Mouse (Mus musculus): ENCODE data around the gene Mrgbp. TPM values are rescaled to one million over a fixed set of nuclear protein-coding genes. Genes with fewer than 3 reads are reported as not detected.
A peak's percentile ranks its signal among the peaks of the same experiment; 100 is the strongest.

Gene Mrgbp
- polyA plus RNA-seq, 1 experiment from 2014 or later: 42.2 TPM

DNA sequence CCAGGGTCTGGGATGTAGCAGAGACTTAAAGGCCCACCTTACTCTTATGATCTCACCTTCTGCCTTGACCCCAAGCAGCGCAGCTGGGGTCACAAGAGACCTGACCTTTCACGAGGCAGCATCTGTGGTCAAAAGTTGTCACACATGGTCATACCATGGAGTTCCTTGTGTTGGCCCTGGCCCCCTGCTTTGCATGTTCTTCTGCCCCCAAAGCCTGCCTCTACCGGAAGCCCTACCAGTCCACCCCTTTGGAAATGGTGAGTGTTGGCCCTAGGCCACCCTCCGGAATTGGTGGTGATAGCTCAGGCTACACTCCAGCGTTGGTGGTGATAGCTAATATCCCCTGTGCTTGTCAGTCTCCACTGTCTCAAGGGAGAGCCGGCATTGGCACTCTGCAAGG is 17.8 kb upstream of the Mrgbp start:
- 48% methylated on average over 6 of the region's 6 CpGs for WGBS
- peaks cover 17% of the 10 kb centered on the region for H3K4me1 ChIP-seq (replicated peaks)
- H3K27ac ChIP-seq: no peak overlapping the region
- no peak overlapping the region for H3K4me2 ChIP-seq
- peaks cover 15% of the 10 kb centered on the region for H3K27me3 ChIP-seq
- no peak overlapping the region for H3K9ac ChIP-seq
- no peaks in the 10 kb centered on the region for H3K36me3 ChIP-seq
- 0 out of 2 replicates have a peak, but pooled peaks have one; percentile 32 for ATAC-seq (ENCODE audit: low FRiP score)
- no peak overlapping the region for H3K4me3 ChIP-seq
- no peaks in the 10 kb centered on the region for H3K9me3 ChIP-seq

DNA sequence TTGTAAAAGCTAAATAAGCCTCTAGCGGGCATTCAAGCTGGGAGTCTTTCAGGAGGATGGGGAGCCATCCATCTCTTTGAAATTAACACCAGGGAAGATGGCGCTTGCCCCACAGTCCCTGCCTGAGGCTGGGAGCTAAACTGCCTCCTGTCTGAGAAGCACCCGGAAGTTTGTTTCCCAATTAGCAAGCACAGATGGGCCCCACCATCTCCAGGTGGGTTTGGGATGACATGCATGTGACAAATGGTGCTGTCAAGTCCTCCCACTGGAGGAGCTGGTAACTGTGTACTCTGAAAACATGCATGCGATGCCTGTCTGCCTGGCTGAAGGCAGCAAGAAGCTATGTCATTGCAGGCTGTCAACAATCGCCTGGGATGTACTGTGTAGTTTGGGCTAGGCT is 17.3 kb upstream of the Mrgbp start:
- 0 out of 2 replicates have a peak overlapping the region, but pooled peaks have one; percentile 30 for H3K27ac ChIP-seq
- H3K9me3 ChIP-seq: no peaks in the 10 kb centered on the region
- 29% methylated on average over 5 of the region's 5 CpGs for WGBS
- no peak overlapping the region for H3K4me3 ChIP-seq
- peak; percentile 69; the same call in 1 of the 2 replicates for ATAC-seq (ENCODE audit: low FRiP score)
- H3K27me3 ChIP-seq: peaks cover 19% of the 10 kb centered on the region
- H3K36me3 ChIP-seq: no peaks in the 10 kb centered on the region
- no peak overlapping the region for H3K9ac ChIP-seq
- H3K4me1 ChIP-seq (replicated peaks): peaks cover 19% of the 10 kb centered on the region
- H3K4me2 ChIP-seq: no peak overlapping the region

DNA sequence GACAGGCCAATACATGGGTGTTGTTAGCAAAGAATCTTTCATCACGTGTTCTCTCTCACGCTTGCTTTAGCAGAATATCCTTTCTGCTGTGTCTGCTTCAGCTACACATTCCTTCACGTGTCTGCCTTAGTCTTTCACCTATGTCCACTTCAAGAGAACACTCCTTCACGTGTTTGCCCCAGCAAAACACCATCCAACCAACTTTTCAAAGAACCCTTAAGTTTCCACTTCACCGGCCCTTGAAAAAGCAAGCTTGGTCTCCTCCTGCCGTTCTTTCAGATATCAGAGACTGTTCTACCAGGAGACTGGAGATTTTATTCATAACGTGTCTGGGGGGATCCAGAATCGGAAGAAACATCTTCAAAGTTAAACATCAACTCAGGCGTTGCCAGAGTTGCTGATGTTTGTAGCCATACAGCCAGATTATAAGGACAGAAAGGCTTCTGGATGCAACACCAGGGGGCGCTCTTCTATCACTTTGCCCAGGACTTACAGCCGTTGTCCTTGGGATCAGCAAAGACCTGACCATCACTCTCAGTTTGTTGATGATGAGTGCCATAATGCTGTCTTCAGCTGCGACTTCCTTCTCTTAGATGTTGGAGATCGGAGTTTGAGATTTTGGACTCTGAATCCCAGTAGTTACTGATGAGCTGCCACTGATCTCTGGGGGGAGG is 14.7 kb upstream of the Mrgbp start:
- Histone ChIP-seq H3K4me1 (replicated peaks) (peaks cover 29% of the 10 kb centered on the region), H3K4me2 (no peak overlapping the region)

DNA sequence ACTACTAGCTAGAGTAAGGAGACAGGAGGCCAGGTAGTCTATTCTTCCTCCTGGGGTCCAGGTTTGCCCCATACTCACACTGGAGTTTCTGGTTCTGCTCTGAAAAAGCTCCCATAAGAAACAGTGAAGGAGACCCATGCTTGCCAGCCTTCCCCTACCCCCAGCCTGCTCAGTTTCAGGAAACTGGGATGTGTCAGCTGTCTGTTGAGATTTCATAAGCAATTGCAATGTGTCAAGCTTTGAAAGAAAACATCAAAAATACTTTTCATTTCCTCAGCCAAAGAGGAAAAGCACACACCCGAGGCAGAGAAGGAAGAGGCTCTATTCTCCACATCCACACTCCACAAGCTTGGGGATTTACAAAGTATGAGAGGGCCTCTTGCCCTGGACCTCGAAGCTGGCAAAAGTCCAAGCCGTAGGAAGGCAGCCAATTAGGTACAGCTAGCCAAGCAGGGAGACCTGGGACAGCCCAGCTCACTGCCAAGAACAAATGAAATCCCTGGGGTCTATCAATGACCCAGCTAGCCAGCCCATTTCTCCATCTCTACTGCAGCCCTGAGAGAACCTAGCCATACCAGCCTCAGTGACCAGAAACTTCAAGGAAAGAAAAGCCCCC is 12.0 kb upstream of the Mrgbp start:
- no peak for ATAC-seq (ENCODE audit: low FRiP score)
- Histone ChIP-seq H3K27me3 (peaks cover 13% of the 10 kb centered on the region; the same call in 1 of the 2 replicates), H3K4me1 (replicated peaks) (peaks cover 15% of the 10 kb centered on the region), H3K4me2 (no peak overlapping the region), H3K4me3 (no peak overlapping the region), H3K27ac (no peak overlapping the region; the same call in 1 of the 2 replicates), H3K36me3 (no peaks in the 10 kb centered on the region), H3K9ac (no peak overlapping the region), H3K9me3 (no peaks in the 10 kb centered on the region)
- 51% methylated on average over 3 of the region's 3 CpGs for WGBS

More for the DNA sequence above, 14.7 kb upstream of the Mrgbp start:
- H3K9ac ChIP-seq: no peak overlapping the region
- no peak for ATAC-seq (ENCODE audit: low FRiP score)
- H3K36me3 ChIP-seq: no peaks in the 10 kb centered on the region
- peaks cover 16% of the 10 kb centered on the region for H3K27me3 ChIP-seq
- WGBS: 36% methylated on average over 13 of the region's 13 CpGs
- no peak overlapping the region for H3K27ac ChIP-seq
- no peak overlapping the region for H3K4me3 ChIP-seq
- H3K9me3 ChIP-seq: no peaks in the 10 kb centered on the region

DNA sequence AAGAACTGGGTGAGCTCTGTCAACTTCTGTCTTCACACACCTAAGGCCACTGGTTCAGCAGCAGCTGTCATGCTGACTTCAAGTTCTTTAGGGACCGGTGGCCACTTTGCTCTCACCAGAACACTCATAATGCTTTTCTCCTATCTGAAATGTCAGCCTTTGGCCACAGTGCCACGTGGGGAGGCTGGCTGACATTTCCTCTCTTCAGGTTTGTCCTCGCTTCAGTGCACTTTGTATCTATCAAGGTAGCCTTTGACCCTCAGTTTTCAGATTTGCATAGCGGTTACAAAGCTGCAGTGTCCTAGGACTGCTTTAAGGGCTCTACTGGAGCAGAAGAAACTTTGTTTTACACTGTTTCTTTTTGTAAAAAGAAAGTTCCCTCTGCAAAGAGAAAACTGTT is 4.6 kb upstream of the Mrgbp start:
- H3K4me2 ChIP-seq: no peak overlapping the region
- no peak overlapping the region for H3K4me3 ChIP-seq
- no peak for ATAC-seq (ENCODE audit: low FRiP score)
- no peaks in the 10 kb centered on the region for H3K4me1 ChIP-seq (replicated peaks)
- no peak overlapping the region for H3K27ac ChIP-seq
- peaks cover 26% of the 10 kb centered on the region for H3K27me3 ChIP-seq
- no peaks in the 10 kb centered on the region for H3K9me3 ChIP-seq
- H3K36me3 ChIP-seq: no peaks in the 10 kb centered on the region
- WGBS: 24% methylated on average over 4 of the region's 4 CpGs
- no peak overlapping the region for H3K9ac ChIP-seq

DNA sequence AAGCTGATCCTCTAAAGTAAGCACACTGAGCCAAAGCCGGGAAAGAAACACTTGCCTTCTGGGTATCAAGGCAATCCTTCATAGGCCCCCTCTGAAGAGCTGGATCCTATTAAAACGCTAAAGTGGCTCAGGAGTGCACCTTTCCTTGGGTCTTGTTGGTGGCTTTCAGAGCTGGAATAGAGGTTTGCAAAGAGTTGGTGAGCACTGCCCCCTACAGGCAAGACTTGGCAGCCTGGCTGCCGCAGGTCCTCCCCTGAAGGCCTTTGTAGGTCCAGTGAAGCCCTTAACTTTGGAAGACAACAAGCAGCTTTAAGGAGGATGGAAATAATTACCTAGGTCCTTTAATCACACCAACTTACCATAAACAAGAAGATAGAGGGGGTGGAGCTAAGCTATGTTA is 2.4 kb upstream of the Mrgbp start:
- Histone ChIP-seq H3K4me1 (replicated peaks) (peaks cover 8% of the 10 kb centered on the region), H3K4me3 (no peak overlapping the region), H3K36me3 (no peaks in the 10 kb centered on the region), H3K9ac (no peak overlapping the region), H3K27ac (no peak overlapping the region), H3K4me2 (no peak overlapping the region), H3K27me3 (peaks cover 23% of the 10 kb centered on the region), H3K9me3 (no peaks in the 10 kb centered on the region)
- 11% methylated on average over 3 of the region's 3 CpGs for WGBS
- no peak; the same call in 1 of the 2 replicates for ATAC-seq (ENCODE audit: low FRiP score)

DNA sequence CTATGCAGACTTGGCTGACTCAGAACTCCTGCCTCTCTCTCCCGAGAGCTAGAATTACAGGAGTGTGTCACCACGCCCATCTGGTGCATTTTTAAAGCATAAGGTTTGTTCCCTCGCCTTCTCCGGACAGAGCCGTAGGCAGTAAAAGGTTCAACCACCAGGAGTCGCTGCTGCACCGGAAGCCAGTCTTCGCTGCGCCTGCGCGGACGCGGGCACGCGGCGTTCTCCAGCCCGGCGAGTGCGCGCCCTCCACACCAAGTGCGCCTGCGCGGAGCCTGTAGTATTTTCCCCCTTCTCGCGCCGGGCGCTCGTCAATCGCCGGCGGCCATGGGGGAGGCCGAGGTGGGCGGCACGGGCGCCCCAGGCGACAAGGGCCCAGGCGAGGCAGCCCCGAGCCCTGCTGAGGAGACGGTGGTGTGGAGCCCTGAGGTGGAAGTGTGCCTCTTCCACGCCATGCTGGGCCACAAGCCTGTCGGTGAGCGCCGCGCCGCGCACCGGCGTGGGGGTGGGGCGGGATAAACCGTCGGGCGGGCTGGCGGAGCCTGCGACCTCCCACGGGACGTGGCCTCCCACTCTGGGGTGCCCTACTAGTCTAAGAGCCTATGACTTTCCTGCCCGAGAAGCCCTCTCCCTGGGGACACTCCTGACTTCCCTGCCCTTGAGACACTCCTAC is 1.5 kb downstream of the Mrgbp start:
- ATAC-seq (ENCODE audit: low FRiP score): peak; percentile 72
- WGBS: under 1% methylated on average over 50 of the region's 57 CpGs
- Histone ChIP-seq H3K36me3 (peaks cover 23% of the 10 kb centered on the region), H3K4me2 (peak overlapping the region; percentile 87), H3K27me3 (peaks cover 16% of the 10 kb centered on the region), H3K4me1 (replicated peaks) (peaks cover 28% of the 10 kb centered on the region), H3K9me3 (no peaks in the 10 kb centered on the region), H3K27ac (peak overlapping the region; percentile 85), H3K4me3 (peak overlapping the region; percentile 83), H3K9ac (peak overlapping the region; percentile 98)

DNA sequence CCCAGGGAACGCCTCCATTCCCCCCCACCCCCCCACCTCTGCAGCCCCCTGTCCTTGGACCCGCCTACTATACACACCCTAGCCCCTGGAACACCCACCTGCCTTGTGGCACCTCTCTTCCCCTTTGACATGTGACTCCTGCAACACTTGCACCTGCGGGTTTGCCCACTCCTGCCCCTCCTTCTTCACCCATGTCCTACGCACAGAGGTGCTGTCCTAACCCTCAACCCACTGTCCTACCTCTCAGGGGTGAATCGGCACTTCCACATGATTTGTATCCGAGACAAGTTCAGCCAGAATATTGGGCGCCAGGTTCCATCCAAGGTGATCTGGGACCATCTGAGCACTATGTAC is 2.0 kb downstream of the Mrgbp start:
- peak overlapping the region; percentile 85; the same call in 1 of the 2 replicates for H3K27ac ChIP-seq
- ATAC-seq (ENCODE audit: low FRiP score): peak; percentile 15
- H3K9me3 ChIP-seq: no peaks in the 10 kb centered on the region
- peak overlapping the region; percentile 98 for H3K9ac ChIP-seq
- WGBS: 33% methylated on average over 6 of the region's 7 CpGs
- H3K4me2 ChIP-seq: peak overlapping the region; percentile 87
- peak overlapping the region; percentile 83 for H3K4me3 ChIP-seq
- peaks cover 16% of the 10 kb centered on the region for H3K27me3 ChIP-seq
- peaks cover 23% of the 10 kb centered on the region for H3K36me3 ChIP-seq
- peaks cover 28% of the 10 kb centered on the region for H3K4me1 ChIP-seq (replicated peaks)

DNA sequence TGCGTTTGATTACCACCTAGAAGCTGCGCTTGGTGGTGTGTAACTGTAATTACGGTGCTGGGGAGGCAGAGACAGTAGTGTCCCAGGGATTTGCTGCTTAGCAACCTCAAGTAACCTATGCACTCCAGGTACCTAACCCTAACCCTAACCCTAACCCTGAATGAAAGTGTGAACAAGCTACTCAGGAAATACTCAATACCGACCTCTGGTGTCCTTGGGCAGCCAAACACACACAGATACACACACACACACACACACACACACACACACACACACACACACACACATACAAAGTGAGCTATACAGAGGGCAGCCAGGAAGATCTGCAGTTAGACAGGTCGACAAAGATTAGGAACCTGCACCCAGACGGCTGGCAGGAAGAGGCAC is 7.6 kb downstream of the Mrgbp start:
- no peaks in the 10 kb centered on the region for H3K27me3 ChIP-seq
- ATAC-seq (ENCODE audit: low FRiP score): peak; percentile 6; the same call in 1 of the 2 replicates
- peak overlapping the region; percentile 96 for H3K27ac ChIP-seq
- peak overlapping the region; percentile 87 for H3K4me3 ChIP-seq
- 47% methylated on average over 6 of the region's 6 CpGs for WGBS
- peak overlapping the region; percentile 81 for H3K4me2 ChIP-seq
- no peaks in the 10 kb centered on the region for H3K9me3 ChIP-seq
- H3K36me3 ChIP-seq: peaks cover 54% of the 10 kb centered on the region
- H3K4me1 ChIP-seq (replicated peaks): peaks cover 41% of the 10 kb centered on the region
- H3K9ac ChIP-seq: peak overlapping the region; percentile 97

DNA sequence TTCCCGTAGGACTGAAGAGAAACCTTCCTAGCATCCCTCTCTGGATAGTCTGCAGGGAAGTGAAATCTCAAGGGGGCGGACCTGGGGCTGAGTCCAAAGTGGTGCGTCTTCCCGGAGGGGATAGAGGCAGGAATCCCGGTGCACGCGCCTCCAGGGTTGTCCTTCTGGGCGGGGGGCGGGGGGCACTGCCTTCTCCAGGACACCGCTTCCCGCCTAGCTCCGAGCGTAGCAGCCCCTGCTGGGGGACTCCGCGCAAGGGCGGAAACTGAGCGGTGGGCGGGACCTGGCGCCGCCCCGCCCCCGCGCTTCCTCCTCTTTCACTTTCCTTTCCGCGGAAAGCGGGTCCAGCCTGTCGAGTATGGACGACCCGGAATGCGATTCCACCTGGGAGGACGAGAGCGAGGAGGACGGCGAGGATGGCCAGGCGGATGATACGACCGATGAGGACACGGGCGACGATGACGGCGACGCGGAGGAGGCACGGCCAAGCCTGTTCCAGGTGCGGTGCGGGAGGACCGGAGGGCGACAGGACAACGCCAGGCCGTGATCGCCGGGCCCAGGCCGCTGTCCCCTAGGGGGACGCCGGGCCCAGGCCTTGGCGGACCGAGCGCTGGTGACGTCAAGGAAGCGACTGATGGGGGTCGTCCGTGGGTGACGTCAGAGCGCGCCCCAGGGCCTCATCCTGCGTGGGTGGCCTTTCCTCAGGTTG is 8.2 kb downstream of the Mrgbp start, which contains the start of gene Ogfr:
TSS of gene Ogfr (plus strand) at position 123 of the 709 bp plus-strand sequence.
- Histone ChIP-seq H3K4me1 (replicated peaks) (peaks cover 36% of the 10 kb centered on the region), H3K36me3 (peaks cover 59% of the 10 kb centered on the region), H3K27me3 (no peaks in the 10 kb centered on the region), H3K4me2 (peak within 1 kb of the TSS; percentile 81), H3K27ac (peak within 1 kb of the TSS; percentile 96), H3K9ac (peak within 1 kb of the TSS; percentile 97), H3K9me3 (no peaks in the 10 kb centered on the region), H3K4me3 (peak within 1 kb of the TSS; percentile 87)
- WGBS: under 1% methylated on average over 63 of the region's 67 CpGs
- ATAC-seq (ENCODE audit: low FRiP score): peak; percentile 91

DNA sequence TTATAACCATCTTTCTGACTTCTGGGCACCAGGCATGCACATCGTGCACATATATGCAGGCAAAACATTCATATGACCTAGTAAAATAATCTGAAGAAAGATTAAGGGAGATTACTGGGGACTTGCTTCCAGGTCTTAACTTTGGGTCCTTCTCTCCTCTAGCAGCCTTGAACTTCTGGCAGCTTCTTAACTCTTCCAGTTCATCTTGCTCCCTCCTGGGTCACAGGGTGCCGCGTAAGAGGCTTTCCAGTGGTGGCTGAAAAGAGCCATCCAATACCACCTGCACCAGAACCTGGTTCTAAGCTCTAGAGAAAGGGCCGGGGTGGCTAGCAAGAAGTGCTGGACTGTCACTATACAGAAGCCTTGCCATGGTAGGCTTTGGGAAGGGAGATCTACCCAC is 16.4 kb downstream of the Mrgbp start, which contains the start of gene Col9a3:
TSS of gene Col9a3 (plus strand) at position 301 of the 400 bp plus-strand sequence.
- Histone ChIP-seq H3K27me3 (peaks cover 43% of the 10 kb centered on the region), H3K9me3 (no peaks in the 10 kb centered on the region), H3K4me2 (peak within 1 kb of the TSS; percentile 68), H3K36me3 (peaks cover 39% of the 10 kb centered on the region), H3K4me3 (peak within 1 kb of the TSS; percentile 41), H3K27ac (peak within 1 kb of the TSS; percentile 55), H3K4me1 (replicated peaks) (peaks cover 39% of the 10 kb centered on the region), H3K9ac (peak within 1 kb of the TSS; percentile 74)
- 58% methylated on average over 4 of the region's 4 CpGs for WGBS
- ATAC-seq (ENCODE audit: low FRiP score): no peak
